Mouse (Mus musculus) embryonic fibroblast, embryonic 13.5 days (primary cell): ENCODE results near the gene Lactbl1.

Experiments used
- CTCF ChIP-seq: IDR thresholded peaks from 2 replicates; pipeline ENCODE4 v1.5.1; 2011; ENCODE audit warnings: mild to moderate bottlenecking, control low read depth, low read length, moderate library complexity, borderline replicate concordance; ENCODE audit not compliant: insufficient read depth
- POLR2A ChIP-seq: IDR thresholded peaks from 2 replicates; pipeline ENCODE4 v1.6.1; 2011; ENCODE audit warnings: low read depth, mild to moderate bottlenecking, control low read depth, low read length, moderate library complexity

DNA sequence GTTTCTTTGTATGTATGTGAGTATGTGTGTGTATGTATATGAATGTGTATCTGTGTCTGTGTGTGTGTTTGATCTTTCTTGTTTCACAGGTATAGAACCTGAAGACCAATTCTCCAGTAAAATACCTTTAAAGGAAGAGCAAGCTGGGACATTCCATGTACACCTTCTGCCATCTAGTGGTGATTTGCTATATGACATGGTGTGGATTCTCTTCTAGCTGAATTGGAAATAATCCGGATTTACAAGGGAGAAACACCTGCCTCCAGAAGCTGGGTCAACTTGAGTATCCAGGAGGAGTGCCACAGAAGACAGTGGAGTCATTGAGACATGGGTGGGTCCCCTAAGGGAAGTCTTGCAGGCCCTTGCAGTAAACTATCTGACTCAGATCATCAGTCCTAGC is 1.1 kb upstream of the Lactbl1 start:
- TF ChIP-seq CTCF: peak; percentile 25; the same call in 1 of the 2 replicates
- TF ChIP-seq POLR2A: no peak
